Mouse (Mus musculus): ENCODE data around the gene Gm11273. TPM values are rescaled to one million over a fixed set of nuclear protein-coding genes. Genes with fewer than 3 reads are reported as not detected.
A peak's percentile ranks its signal among the peaks of the same experiment; 100 is the strongest.
"Not testable (repeated sequence)": the region's sequence is repeated elsewhere in the genome, so short reads cannot be mapped to it uniquely, and the experiment has no call there.

Gene Gm11273
- polyA plus RNA-seq, 1 experiment from 2014 or later, result 9.0 TPM

DNA sequence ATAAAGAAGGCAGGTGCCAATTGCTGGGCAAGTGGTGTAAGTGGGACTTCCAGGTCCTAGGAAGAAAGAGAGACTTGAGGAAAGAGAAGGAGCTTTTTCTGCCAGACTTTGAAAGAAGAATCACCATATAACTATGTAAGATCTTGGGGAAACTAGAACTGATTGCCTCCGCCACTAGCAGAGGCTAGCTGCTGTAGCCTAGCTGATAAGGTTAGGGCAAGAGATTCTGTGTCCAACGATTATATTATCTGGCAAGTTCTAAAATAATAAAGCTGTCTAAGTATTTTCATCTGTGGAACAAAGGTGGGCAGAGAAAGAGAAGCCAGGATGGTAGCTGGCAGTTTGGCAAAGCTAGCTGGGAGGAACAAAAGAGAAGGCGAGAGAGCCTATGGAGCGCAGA is 28.8 kb downstream of the Gm11273 start:
- peaks cover 5% of the 10 kb centered on the region; the same call in 1 of the 2 replicates for H3K4me1 ChIP-seq
- H3K9me3 ChIP-seq, result no peaks in the 10 kb centered on the region
- no peak overlapping the region for H3K4me3 ChIP-seq
- H3K27ac ChIP-seq, result no peak overlapping the region
- no peaks in the 10 kb centered on the region for H3K27me3 ChIP-seq (ENCODE audit: insufficient read depth, poor library complexity, severe bottlenecking)
- H3K36me3 ChIP-seq, result no peaks in the 10 kb centered on the region
- DNase-seq (ENCODE audit: low spot score), result no peak
- WGBS, result 21% methylated on average over 4 of the region's 4 CpGs

DNA sequence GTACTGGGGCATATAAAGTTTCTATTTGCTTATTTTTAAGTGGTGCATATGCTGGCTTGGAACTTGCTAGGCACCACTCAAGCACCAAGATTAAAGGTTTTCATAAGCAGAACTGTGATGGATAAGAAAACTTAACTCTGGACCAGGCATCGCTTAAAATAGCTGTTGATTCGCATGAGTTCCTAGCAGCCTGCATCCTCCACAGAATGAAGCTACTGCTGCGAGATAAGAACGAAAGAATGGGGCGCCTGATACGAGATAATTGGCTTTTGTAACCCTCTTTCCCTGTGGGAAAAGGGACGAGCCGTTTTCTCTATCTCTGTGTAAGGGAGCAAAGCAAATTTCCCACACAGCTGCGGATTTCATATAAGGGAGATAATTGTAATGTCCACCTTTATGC is 32.1 kb downstream of the Gm11273 start:
- Histone ChIP-seq H3K9me3 (no peaks in the 10 kb centered on the region), H3K36me3 (no peaks in the 10 kb centered on the region), H3K4me1 (peaks cover 5% of the 10 kb centered on the region; the same call in 1 of the 2 replicates), H3K27me3 (ENCODE audit: insufficient read depth, poor library complexity, severe bottlenecking) (no peaks in the 10 kb centered on the region), H3K4me3 (peak overlapping the region; percentile 75), H3K27ac (no peak overlapping the region)
- WGBS, result 8% methylated on average over 9 of the region's 9 CpGs
- no peak for DNase-seq (ENCODE audit: low spot score)

DNA sequence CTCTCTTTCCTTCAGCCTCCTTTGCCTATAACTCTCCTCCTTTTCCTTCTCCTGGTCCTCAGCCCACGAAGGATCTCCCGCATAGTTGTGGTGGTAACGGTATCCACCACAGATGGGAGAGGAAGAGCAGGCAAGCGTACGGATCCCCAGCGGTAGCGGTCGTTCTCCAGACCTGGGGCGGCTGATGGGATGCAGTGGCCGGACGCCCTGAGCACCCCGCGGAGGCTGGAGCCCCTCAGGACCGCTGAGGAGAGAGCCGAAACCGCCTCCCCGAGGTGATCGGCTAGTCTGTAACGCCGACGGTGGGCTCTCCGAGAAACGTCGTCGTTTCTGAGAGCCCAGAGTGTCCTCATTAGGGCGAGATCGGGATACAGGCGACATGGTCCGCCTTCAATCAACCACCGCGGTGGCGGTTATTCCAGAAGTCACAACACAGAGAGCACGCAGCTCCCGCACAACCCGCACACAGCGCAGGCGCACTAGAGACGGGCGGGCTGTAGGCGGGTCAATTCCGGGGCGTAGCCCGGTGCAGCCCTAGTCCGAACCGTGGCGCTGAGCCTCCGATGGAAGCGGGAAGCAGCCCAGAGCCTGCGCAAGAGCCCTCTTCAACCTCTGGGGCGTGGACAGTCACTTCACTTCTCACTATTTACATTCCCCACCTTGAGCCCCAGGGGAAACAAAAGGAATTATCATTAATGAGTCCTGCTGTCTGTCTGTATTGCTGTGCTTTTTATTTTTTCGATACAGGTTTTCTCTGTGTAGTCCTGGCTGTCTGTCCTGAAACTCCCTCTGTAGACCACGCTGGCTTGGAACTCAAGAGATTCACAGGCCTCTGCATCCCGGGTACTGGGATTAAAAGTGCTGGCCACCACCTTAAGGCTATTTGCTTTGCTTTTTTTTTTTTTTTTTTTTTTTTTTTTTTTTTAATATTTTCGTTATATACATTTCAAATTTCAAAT is 32.9 kb downstream of the Gm11273 start, which contains the start of gene Nkapl:
TSS of gene Nkapl (minus strand) at position 449 of the 959 bp plus-strand sequence.
- Histone ChIP-seq H3K27ac (peak within 1 kb of the TSS; percentile 93), H3K27me3 (ENCODE audit: insufficient read depth, poor library complexity, severe bottlenecking) (no peaks in the 10 kb centered on the region), H3K4me3 (peak within 1 kb of the TSS; percentile 75), H3K4me1 (peaks cover 5% of the 10 kb centered on the region; the same call in 1 of the 2 replicates), H3K36me3 (no peaks in the 10 kb centered on the region), H3K9me3 (no peaks in the 10 kb centered on the region)
- DNase-seq (ENCODE audit: low spot score), result peak; percentile 95
- 1% methylated on average over 54 of the region's 54 CpGs for WGBS

DNA sequence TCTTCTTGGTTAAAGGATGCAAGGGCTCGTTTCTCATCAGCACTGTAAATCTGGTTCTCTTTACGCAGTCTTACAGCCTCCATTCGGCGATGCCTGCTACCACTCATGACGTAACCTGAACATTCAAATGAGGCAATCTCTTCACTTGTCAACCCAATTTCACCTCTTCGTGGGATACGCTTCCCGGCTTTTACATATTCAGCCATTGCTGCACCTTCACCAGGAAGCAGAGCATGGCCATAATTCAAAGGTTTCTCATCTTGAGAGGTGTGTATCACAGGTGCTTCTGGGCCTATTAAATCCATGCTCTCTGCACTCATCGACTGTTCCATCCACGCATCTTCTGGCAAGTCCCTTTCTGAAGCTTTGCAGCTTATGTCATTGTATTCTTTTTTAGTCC is 33.9 kb downstream of the Gm11273 start:
- 84% methylated on average over 10 of the region's 10 CpGs for WGBS
- Histone ChIP-seq H3K9me3 (no peaks in the 10 kb centered on the region), H3K4me3 (0 out of 2 replicates have a peak overlapping the region, but pooled peaks have one; percentile 75), H3K27ac (no peak overlapping the region), H3K36me3 (no peaks in the 10 kb centered on the region), H3K27me3 (ENCODE audit: insufficient read depth, poor library complexity, severe bottlenecking) (no peaks in the 10 kb centered on the region), H3K4me1 (peaks cover 5% of the 10 kb centered on the region; the same call in 1 of the 2 replicates)
- DNase-seq (ENCODE audit: low spot score), result peak; percentile 53

DNA sequence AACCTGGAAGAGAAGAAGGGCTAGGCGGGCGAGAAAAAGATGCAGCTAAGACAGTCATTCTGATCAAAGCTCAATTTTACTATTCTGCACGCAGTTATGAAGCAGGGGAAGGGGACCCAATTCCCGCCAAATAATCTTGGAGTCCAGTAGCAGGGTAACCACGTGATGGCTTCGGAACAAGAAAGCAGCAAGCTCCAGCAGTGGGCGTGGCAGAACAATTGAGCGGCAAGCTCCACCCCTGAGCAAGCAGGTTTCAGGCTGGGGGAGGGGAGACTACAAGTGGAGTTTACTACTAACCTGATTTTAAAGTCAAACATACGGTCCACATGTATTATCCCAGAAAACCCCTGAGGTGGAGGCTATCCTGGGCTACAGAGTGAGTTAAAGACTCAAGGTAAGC is 38.7 kb downstream of the Gm11273 start:
- WGBS, result 53% methylated on average over 9 of the region's 9 CpGs
- H3K27me3 ChIP-seq (ENCODE audit: insufficient read depth, poor library complexity, severe bottlenecking); H3K4me1 ChIP-seq; H3K27ac ChIP-seq; H3K36me3 ChIP-seq; H3K9me3 ChIP-seq; H3K4me3 ChIP-seq: not testable (repeated sequence)
- DNase-seq (ENCODE audit: low spot score), result peak; percentile 60

DNA sequence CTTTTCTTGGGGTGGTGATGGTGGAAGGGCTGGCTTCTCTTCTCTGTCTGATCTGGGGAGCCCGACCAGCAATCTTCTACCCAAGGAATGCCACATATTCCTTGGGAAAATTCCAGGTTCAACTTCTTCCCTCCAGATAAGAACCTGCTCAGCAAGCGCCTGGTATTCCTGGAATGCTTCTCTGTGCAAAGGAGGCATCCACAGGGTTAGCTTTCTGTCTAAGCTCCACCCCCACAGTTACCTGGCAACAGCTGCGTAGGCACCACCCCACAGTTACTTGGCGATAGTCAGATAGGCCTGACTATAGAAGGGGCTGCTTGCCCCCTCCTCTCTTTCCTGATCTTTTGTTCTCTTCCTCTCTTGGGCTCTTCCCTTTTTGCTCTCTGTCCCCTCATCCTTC is 44.9 kb downstream of the Gm11273 start:
- DNase-seq (ENCODE audit: low spot score), result peak; percentile 77
- Histone ChIP-seq H3K9me3 (no peaks in the 10 kb centered on the region), H3K36me3 (0 out of 2 replicates have a peak, but pooled peaks cover 3% of the 10 kb centered on the region), H3K4me3 (no peak overlapping the region), H3K4me1 (peaks cover 16% of the 10 kb centered on the region), H3K27ac (peak overlapping the region; percentile 7; the same call in 1 of the 2 replicates), H3K27me3 (ENCODE audit: insufficient read depth, poor library complexity, severe bottlenecking) (no peaks in the 10 kb centered on the region)
- 2% methylated on average over 4 of the region's 4 CpGs for WGBS

DNA sequence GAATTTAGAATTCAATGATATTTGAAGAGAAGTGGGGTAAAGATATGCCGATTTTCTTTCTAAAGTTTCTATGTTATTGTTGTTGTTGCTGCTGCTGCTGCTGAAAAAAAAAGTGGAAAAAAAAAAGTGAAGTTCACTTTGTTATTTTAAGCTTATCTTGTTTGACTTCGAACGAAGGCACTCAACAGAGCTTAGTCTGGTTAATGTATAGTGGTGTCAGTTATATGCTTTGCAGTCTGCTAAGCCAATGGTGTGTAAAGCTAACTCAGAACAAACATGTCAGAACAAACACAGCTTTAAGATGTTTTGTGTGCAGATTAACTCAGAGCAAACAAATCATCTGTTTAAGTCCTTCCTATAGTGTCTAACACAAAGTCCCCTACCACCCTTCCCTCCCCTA is 47.1 kb downstream of the Gm11273 start:
- WGBS, result 36% methylated on average over 3 of the region's 3 CpGs
- Histone ChIP-seq H3K27ac (peak overlapping the region; percentile 92; the same call in 1 of the 2 replicates), H3K4me3 (peak overlapping the region; percentile 83)

DNA sequence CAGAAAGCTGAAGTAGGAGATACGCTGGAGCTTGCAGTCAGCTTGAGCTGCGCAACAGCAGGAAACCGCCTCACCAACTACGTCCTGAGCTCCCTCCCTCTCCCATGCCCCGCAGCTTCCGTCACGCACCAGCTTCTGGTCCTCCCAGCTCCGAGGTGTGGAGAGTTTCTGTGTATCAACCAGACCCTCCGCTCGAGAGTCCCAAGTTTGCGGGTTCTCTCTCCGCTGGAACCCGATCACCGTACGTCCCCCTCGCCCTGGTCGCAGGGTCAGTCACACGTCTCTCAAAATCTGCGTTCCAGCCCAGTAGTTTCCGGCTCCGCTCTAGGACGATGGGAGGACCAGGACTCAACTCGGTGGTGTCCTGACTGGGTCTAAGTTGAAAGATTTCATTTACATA is 47.8 kb downstream of the Gm11273 start, which contains the start of gene Zscan26:
TSS of gene Zscan26 (minus strand) at position 282 of the 400 bp plus-strand sequence.
- Histone ChIP-seq H3K27ac (peak within 1 kb of the TSS; percentile 92), H3K36me3 (peaks cover 13% of the 10 kb centered on the region; the same call in 1 of the 2 replicates), H3K4me3 (peak within 1 kb of the TSS; percentile 83), H3K4me1 (peaks cover 16% of the 10 kb centered on the region), H3K27me3 (ENCODE audit: insufficient read depth, poor library complexity, severe bottlenecking) (no peaks in the 10 kb centered on the region), H3K9me3 (no peaks in the 10 kb centered on the region)
- peak; percentile 92 for DNase-seq (ENCODE audit: low spot score)
- WGBS, result under 1% methylated on average over 23 of the region's 23 CpGs

More for the DNA sequence above, 47.1 kb downstream of the Gm11273 start:
- 0 out of 2 replicates have a peak, but pooled peaks cover 8% of the 10 kb centered on the region for H3K36me3 ChIP-seq
- no peak for DNase-seq (ENCODE audit: low spot score)
- peaks cover 16% of the 10 kb centered on the region for H3K4me1 ChIP-seq
- no peaks in the 10 kb centered on the region for H3K27me3 ChIP-seq (ENCODE audit: insufficient read depth, poor library complexity, severe bottlenecking)
- no peaks in the 10 kb centered on the region for H3K9me3 ChIP-seq

DNA sequence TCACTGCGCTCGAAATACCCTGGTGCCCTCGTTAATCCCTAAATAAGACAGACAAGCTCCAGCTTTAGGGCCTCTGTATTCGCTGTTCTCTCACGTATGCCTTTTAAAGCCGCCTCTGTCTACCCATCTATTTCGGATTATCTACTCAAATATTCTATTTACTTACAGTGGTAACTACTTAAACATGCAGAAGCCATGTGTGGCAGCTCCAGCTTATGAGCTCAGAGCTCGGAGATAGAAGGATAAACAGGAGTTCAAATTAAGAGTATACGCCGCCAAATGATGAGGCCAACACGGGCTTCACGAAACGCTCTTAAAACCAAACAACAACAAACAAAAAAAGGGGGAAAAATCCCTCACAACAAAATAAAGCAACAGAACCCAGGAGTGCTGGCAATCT is 48.2 kb downstream of the Gm11273 start:
- 4% methylated on average over 13 of the region's 13 CpGs for WGBS
- Histone ChIP-seq H3K27ac (peak overlapping the region; percentile 92), H3K9me3 (no peaks in the 10 kb centered on the region), H3K4me3 (peak overlapping the region; percentile 83), H3K36me3 (peaks cover 17% of the 10 kb centered on the region), H3K27me3 (ENCODE audit: insufficient read depth, poor library complexity, severe bottlenecking) (no peaks in the 10 kb centered on the region), H3K4me1 (peaks cover 18% of the 10 kb centered on the region)
- no peak for DNase-seq (ENCODE audit: low spot score)

Other genes with a start within 250 kb of the Gm11273 start
- not detected in 2 replicates for gene Gpx5, start 208.7 kb downstream of the Gm11273 start, polyA plus RNA-seq (2016; fragmentation: Nextera tagmentation; extraction: Ambion mirVana)
- gene Gpx6, start 189.3 kb downstream of the Gm11273 start, polyA plus RNA-seq (2016; fragmentation: Nextera tagmentation; extraction: Ambion mirVana), result not detected in 2 replicates
- not detected in 2 replicates for gene Olfr1367, start 154.5 kb downstream of the Gm11273 start, polyA plus RNA-seq (2016; fragmentation: Nextera tagmentation; extraction: Ambion mirVana)
- gene Zscan12, start 138.6 kb downstream of the Gm11273 start, polyA plus RNA-seq (2016; fragmentation: Nextera tagmentation; extraction: Ambion mirVana), result 8.9 and 12.5 TPM in 2 replicates
- 69.4 and 78.6 TPM in 2 replicates for gene Zkscan3, start 98.7 kb downstream of the Gm11273 start, polyA plus RNA-seq (2016; fragmentation: Nextera tagmentation; extraction: Ambion mirVana)
- gene Pgbd1, start 60.4 kb downstream of the Gm11273 start, polyA plus RNA-seq (2016; fragmentation: Nextera tagmentation; extraction: Ambion mirVana), result 2.5 and 2.9 TPM in 2 replicates
- gene Zscan26, start 47.7 kb downstream of the Gm11273 start, polyA plus RNA-seq (2016; fragmentation: Nextera tagmentation; extraction: Ambion mirVana), result 22.7 and 27.5 TPM in 2 replicates
- 2.0 and 2.4 TPM in 2 replicates for gene Nkapl, start 32.9 kb downstream of the Gm11273 start, polyA plus RNA-seq (2016; fragmentation: Nextera tagmentation; extraction: Ambion mirVana)
- 2.0 and 2.1 TPM in 2 replicates for gene Zkscan4, start 22.5 kb downstream of the Gm11273 start, polyA plus RNA-seq (2016; fragmentation: Nextera tagmentation; extraction: Ambion mirVana)
- not detected in 2 replicates for gene Gm10065, start 22.0 kb downstream of the Gm11273 start, polyA plus RNA-seq (2016; fragmentation: Nextera tagmentation; extraction: Ambion mirVana)
- 0.21 and 0.53 TPM in 2 replicates for gene AK157302, start 6.2 kb downstream of the Gm11273 start, polyA plus RNA-seq (2016; fragmentation: Nextera tagmentation; extraction: Ambion mirVana)
- gene Zkscan8, start 29.7 kb upstream of the Gm11273 start, polyA plus RNA-seq (2016; fragmentation: Nextera tagmentation; extraction: Ambion mirVana), result 5.3 and 7.3 TPM in 2 replicates
- 0.05 and 0.07 TPM in 2 replicates for gene Olfr1366, start 41.4 kb upstream of the Gm11273 start, polyA plus RNA-seq (2016; fragmentation: Nextera tagmentation; extraction: Ambion mirVana)
- gene Olfr1535, start 58.5 kb upstream of the Gm11273 start, polyA plus RNA-seq (2016; fragmentation: Nextera tagmentation; extraction: Ambion mirVana), result 0.04 TPM in 1 of 2 replicates, not detected in the other
- gene Olfr1364, start 80.3 kb upstream of the Gm11273 start, polyA plus RNA-seq (2016; fragmentation: Nextera tagmentation; extraction: Ambion mirVana), result not detected in 2 replicates
- not detected in 2 replicates for gene Olfr1362, start 112.6 kb upstream of the Gm11273 start, polyA plus RNA-seq (2016; fragmentation: Nextera tagmentation; extraction: Ambion mirVana)
- gene Olfr11, start 141.1 kb upstream of the Gm11273 start, polyA plus RNA-seq (2016; fragmentation: Nextera tagmentation; extraction: Ambion mirVana), result not detected in 2 replicates
- gene Olfr1361, start 162.0 kb upstream of the Gm11273 start, polyA plus RNA-seq (2016; fragmentation: Nextera tagmentation; extraction: Ambion mirVana), result not detected in 2 replicates
- not detected in 2 replicates for gene Olfr1360, start 176.0 kb upstream of the Gm11273 start, polyA plus RNA-seq (2016; fragmentation: Nextera tagmentation; extraction: Ambion mirVana)
- not detected in 2 replicates for gene Olfr1359, start 196.7 kb upstream of the Gm11273 start, polyA plus RNA-seq (2016; fragmentation: Nextera tagmentation; extraction: Ambion mirVana)
- gene Hist1h2bl, start 214.7 kb upstream of the Gm11273 start, polyA plus RNA-seq (2016; fragmentation: Nextera tagmentation; extraction: Ambion mirVana), result 1.4 TPM in 1 of 2 replicates, not detected in the other
- 6.3 and 11.7 TPM in 2 replicates for gene Hist1h2ai, start 215.0 kb upstream of the Gm11273 start, polyA plus RNA-seq (2016; fragmentation: Nextera tagmentation; extraction: Ambion mirVana)
- 3.7 and 3.8 TPM in 2 replicates for gene Hist1h3h, start 216.2 kb upstream of the Gm11273 start, polyA plus RNA-seq (2016; fragmentation: Nextera tagmentation; extraction: Ambion mirVana)
- 2.4 and 3.7 TPM in 2 replicates for gene Hist1h2bm, start 220.6 kb upstream of the Gm11273 start, polyA plus RNA-seq (2016; fragmentation: Nextera tagmentation; extraction: Ambion mirVana)
- 2.0 TPM in 1 of 2 replicates, not detected in the other for gene Hist1h4j, start 233.6 kb upstream of the Gm11273 start, polyA plus RNA-seq (2016; fragmentation: Nextera tagmentation; extraction: Ambion mirVana)
- 2.4 and 3.8 TPM in 2 replicates for gene Hist1h4k, start 249.1 kb upstream of the Gm11273 start, polyA plus RNA-seq (2016; fragmentation: Nextera tagmentation; extraction: Ambion mirVana)

All from heart, embryonic 10.5 days (tissue).